Mouse (Mus musculus) ES-Bruce4 (cell line): ENCODE measurements around the gene Faap24.

Experiments
- CTCF ChIP-seq: IDR thresholded peaks from one replicate; pipeline ENCODE4 v1.8.1; 2011; ENCODE audit warnings: low read depth, low read length
- EP300 ChIP-seq: IDR thresholded peaks from 2 replicates; pipeline ENCODE4 v1.6.1; 2011; ENCODE audit warnings: low read depth, low read length; ENCODE audit not compliant: insufficient read depth
- POLR2A ChIP-seq: IDR thresholded peaks from one replicate; pipeline ENCODE4 v1.8.1; 2011; ENCODE audit warnings: low read length; ENCODE audit not compliant: insufficient read depth

- TF ChIP-seq CTCF (no peak), EP300 (no peak), POLR2A (no peak)
Measured at GRCm38 (mm10) chr7:35374265-35374664, 22.4 kb downstream of the Faap24 start.
